Mouse (Mus musculus) thymus, adult 2 months (tissue): ENCODE data around the gene Cd99l2.

ENCODE experiments used
- CTCF ChIP-seq: fragments of 200-500 bp; IDR thresholded peaks from 2 replicates; pipeline ENCODE4 v1.5.1; 2012; ENCODE audit warnings: mild to moderate bottlenecking, control low read depth, low read length, moderate library complexity, borderline replicate concordance; ENCODE audit not compliant: control insufficient read depth, poor library complexity, insufficient read depth; ENCODE audit errors: extremely low read depth
- POLR2A ChIP-seq: fragments of 200-500 bp; IDR thresholded peaks from 2 replicates; pipeline ENCODE4 v1.6.1; 2012; ENCODE audit warnings: mild to moderate bottlenecking, low read length, control low read depth, moderate library complexity; ENCODE audit not compliant: control insufficient read depth, poor library complexity, insufficient read depth; ENCODE audit errors: extremely low read depth

GRCm38 (mm10) chrX:71540821-71541510, 48.3 kb upstream of the Cd99l2 start:
- no peak for TF ChIP-seq CTCF
- no peak for TF ChIP-seq POLR2A
